Mouse (Mus musculus) bone marrow macrophage, adult 2 months (primary cell): Measurements from ENCODE around the gene Rbpj.

Source experiments
- CTCF ChIP-seq: IDR thresholded peaks from 2 replicates; pipeline ENCODE4 v1.5.1; 2012; ENCODE audit warnings: low read depth, mild to moderate bottlenecking, low read length, moderate library complexity
- POLR2A ChIP-seq: IDR thresholded peaks from 2 replicates; pipeline ENCODE4 v1.6.1; 2012; ENCODE audit warnings: mild to moderate bottlenecking, low read depth, low read length, borderline replicate concordance

GRCm38 (mm10) chr5:53525305-53526069, 59.5 kb downstream of the Rbpj start:
- no peak for TF ChIP-seq CTCF
- no peak for TF ChIP-seq POLR2A
